Mouse (Mus musculus) embryo, embryonic 10 days (tissue): ENCODE data around the gene Tdp2.

Experiments
- DNase-seq: peaks from one replicate; pipeline ENCODE4 v3.0.0-alpha.2; 2015; ENCODE audit warnings: low spot score

The Tdp2 gene

GRCm38 (mm10) chr13:24831353-24832130 lies at the start of gene Tdp2, which contains the start of gene Acot13:
TSS of gene Tdp2 (plus strand) at chr13:24831679.
TSS of gene Acot13 (minus strand) at chr13:24831540.
- peak; percentile 97 for DNase-seq

GRCm38 (mm10) chr13:24781916-24782315 lies 49.6 kb upstream of the Tdp2 start:
- DNase-seq = no peak

- no peak for DNase-seq
Observed at GRCm38 (mm10) chr13:24786014-24786490, 45.4 kb upstream of the Tdp2 start.

- DNase-seq = no peak
Observed at GRCm38 (mm10) chr13:24787477-24787876, 44.0 kb upstream of the Tdp2 start.

GRCm38 (mm10) chr13:24791349-24791748 lies 40.1 kb upstream of the Tdp2 start:
- DNase-seq = no peak

GRCm38 (mm10) chr13:24792411-24793045 lies 39.0 kb upstream of the Tdp2 start:
- no peak for DNase-seq

- DNase-seq = no peak
Observed at GRCm38 (mm10) chr13:24798686-24799085, 32.8 kb upstream of the Tdp2 start.

- DNase-seq = peak; percentile 13
Observed at GRCm38 (mm10) chr13:24799378-24799777, 32.1 kb upstream of the Tdp2 start.

GRCm38 (mm10) chr13:24799925-24800673 lies 31.4 kb upstream of the Tdp2 start:
- DNase-seq = peak; percentile 50

- peak; percentile 96 for DNase-seq
Observed at GRCm38 (mm10) chr13:24800674-24801307, 30.7 kb upstream of the Tdp2 start.

- peak; percentile 68 for DNase-seq
Observed at GRCm38 (mm10) chr13:24801308-24801921, 30.1 kb upstream of the Tdp2 start, which contains the start of gene BC005537. TSS of gene BC005537 (plus strand) at chr13:24801657.

- DNase-seq = peak; percentile 41
Observed at GRCm38 (mm10) chr13:24802131-24802691, 29.3 kb upstream of the Tdp2 start.

GRCm38 (mm10) chr13:24803196-24803595 lies 28.3 kb upstream of the Tdp2 start:
- no peak for DNase-seq

GRCm38 (mm10) chr13:24806079-24806478 lies 25.4 kb upstream of the Tdp2 start:
- no peak for DNase-seq

GRCm38 (mm10) chr13:24812521-24812920 lies 19.0 kb upstream of the Tdp2 start:
- no peak for DNase-seq

GRCm38 (mm10) chr13:24814616-24815015 lies 16.9 kb upstream of the Tdp2 start:
- no peak for DNase-seq

- DNase-seq = peak; percentile 7
Observed at GRCm38 (mm10) chr13:24816125-24817092, 15.1 kb upstream of the Tdp2 start.

- no peak for DNase-seq
Observed at GRCm38 (mm10) chr13:24819931-24820330, 11.5 kb upstream of the Tdp2 start.

- DNase-seq = no peak
Observed at GRCm38 (mm10) chr13:24822663-24823343, 8.7 kb upstream of the Tdp2 start.
